Mouse (Mus musculus) limb, embryonic 12.5 days (tissue): ENCODE results near the gene Tmem18. TPM values are rescaled to one million over a fixed set of nuclear protein-coding genes. Genes with fewer than 3 reads are reported as not detected.

Experiments used
- ATAC-seq: fragments of 200-750 bp; cut with Nextera tagmentation; 2 replicates; pipeline ENCODE4 v1.8.0; 2017; ENCODE audit warnings: low read depth, moderate TSS enrichment; ENCODE audit not compliant: insufficient number of reproducible peaks, insufficient read depth, low FRiP score, low TSS enrichment
- H3K27ac ChIP-seq: fragments of 300-500 bp; sonication (generic); 2 replicates; pipeline ENCODE4 v1.5.1; 2016; ENCODE audit warnings: mild to moderate bottlenecking, moderate library complexity
- H3K27me3 ChIP-seq: fragments of 300-500 bp; sonication (generic); 2 replicates; pipeline ENCODE4 v1.6.1; 2016; ENCODE audit warnings: mild to moderate bottlenecking, moderate library complexity
- H3K36me3 ChIP-seq: fragments of 300-500 bp; sonication (generic); 2 replicates; pipeline ENCODE4 v1.6.1; 2016; ENCODE audit warnings: mild to moderate bottlenecking, moderate library complexity
- H3K4me1 ChIP-seq: fragments of 300-500 bp; sonication (generic); replicated peaks from 2 replicates; pipeline ENCODE4 v1.6.1; 2016
- H3K4me2 ChIP-seq: fragments of 300-500 bp; sonication (generic); 2 replicates; pipeline ENCODE4 v1.6.1; 2016; ENCODE audit warnings: mild to moderate bottlenecking, moderate library complexity
- H3K4me3 ChIP-seq: fragments of 300-500 bp; sonication (generic); replicated peaks from 2 replicates; pipeline ENCODE4 v1.5.1; 2016; ENCODE audit warnings: mild to moderate bottlenecking
- H3K9ac ChIP-seq: fragments of 300-500 bp; sonication (generic); replicated peaks from 2 replicates; pipeline ENCODE4 v1.6.1; 2016; ENCODE audit warnings: mild to moderate bottlenecking, moderate library complexity
- H3K9me3 ChIP-seq: fragments of 300-500 bp; sonication (generic); 2 replicates; pipeline ENCODE4 v1.6.1; 2016; ENCODE audit warnings: mild to moderate bottlenecking, moderate library complexity
- WGBS: fragments of 180-500 bp; shearing (Covaris S2); methylation state at CpG from one replicate; pipeline ENCODE4 v1.1.7; 2016; 5-methylcytosine and 5-hydroxymethylcytosine counted together
- polyA plus RNA-seq: library from polyadenylated mRNA; unstranded; fragments of >200 nt; fragmentation: Nextera tagmentation; extraction: Ambion mirVana; gene quantifications from 2 replicates; pipeline ENCODE4 v1.2.1, GENCODE M21; 2016

Tmem18 gene
- polyA plus RNA-seq, 1 experiment from 2014 or later: 29.3 TPM

- WGBS: 61% methylated on average over 3 of the region's 3 CpGs
- H3K27me3 ChIP-seq: no peaks in the 10 kb centered on the region; the same call in 1 of the 2 replicates
- H3K9me3 ChIP-seq: no peaks in the 10 kb centered on the region
- H3K4me3 ChIP-seq: no peak overlapping the region
- no peak overlapping the region for H3K27ac ChIP-seq
- H3K9ac ChIP-seq: no peak overlapping the region
- H3K4me2 ChIP-seq: no peak overlapping the region
- peaks cover 19% of the 10 kb centered on the region for H3K4me1 ChIP-seq
- ATAC-seq: no peak
- no peaks in the 10 kb centered on the region for H3K36me3 ChIP-seq
Observed at GRCm38 (mm10) chr12:30598955-30599354, 14.7 kb downstream of the Tmem18 start.

- Histone ChIP-seq H3K27ac (no peak overlapping the region), H3K4me2 (no peak overlapping the region), H3K27me3 (no peaks in the 10 kb centered on the region; the same call in 1 of the 2 replicates), H3K9ac (no peak overlapping the region), H3K9me3 (no peaks in the 10 kb centered on the region), H3K4me1 (peaks cover 25% of the 10 kb centered on the region), H3K36me3 (no peaks in the 10 kb centered on the region), H3K4me3 (no peak overlapping the region)
- no peak for ATAC-seq
- 78% methylated on average over 2 of the region's 2 CpGs for WGBS
Observed at GRCm38 (mm10) chr12:30599474-30599873, 15.2 kb downstream of the Tmem18 start.

GRCm38 (mm10) chr12:30599997-30600396, 15.8 kb downstream of the Tmem18 start:
- Histone ChIP-seq H3K9ac (no peak overlapping the region), H3K36me3 (no peaks in the 10 kb centered on the region), H3K4me2 (no peak overlapping the region), H3K27ac (no peak overlapping the region), H3K4me1 (peaks cover 29% of the 10 kb centered on the region), H3K4me3 (no peak overlapping the region), H3K27me3 (no peaks in the 10 kb centered on the region; the same call in 1 of the 2 replicates), H3K9me3 (no peaks in the 10 kb centered on the region)
- no peak for ATAC-seq
- 88% methylated on average over 2 of the region's 2 CpGs for WGBS

- H3K4me2 ChIP-seq: peak overlapping the region; percentile 31
- no peaks in the 10 kb centered on the region for H3K36me3 ChIP-seq
- peaks cover 33% of the 10 kb centered on the region for H3K4me1 ChIP-seq
- WGBS: 20% methylated on average over 9 of the region's 9 CpGs
- H3K9ac ChIP-seq: no peak overlapping the region
- no peak overlapping the region for H3K4me3 ChIP-seq
- peak overlapping the region; percentile 50; the same call in 1 of the 2 replicates for H3K27ac ChIP-seq
- H3K9me3 ChIP-seq: no peaks in the 10 kb centered on the region
- H3K27me3 ChIP-seq: no peaks in the 10 kb centered on the region; the same call in 1 of the 2 replicates
- ATAC-seq: no peak
Observed at GRCm38 (mm10) chr12:30604012-30604411, 19.8 kb downstream of the Tmem18 start.

- H3K4me2 ChIP-seq: no peak overlapping the region
- no peak overlapping the region for H3K9ac ChIP-seq
- no peak for ATAC-seq
- H3K27ac ChIP-seq: no peak overlapping the region
- no peaks in the 10 kb centered on the region for H3K36me3 ChIP-seq
- H3K9me3 ChIP-seq: no peaks in the 10 kb centered on the region
- H3K4me3 ChIP-seq: no peak overlapping the region
- WGBS: 62% methylated on average over 6 of the region's 6 CpGs
- peaks cover 33% of the 10 kb centered on the region for H3K4me1 ChIP-seq
- no peaks in the 10 kb centered on the region; the same call in 1 of the 2 replicates for H3K27me3 ChIP-seq
Observed at GRCm38 (mm10) chr12:30604876-30605275, 20.6 kb downstream of the Tmem18 start.

GRCm38 (mm10) chr12:30605941-30606340, 21.7 kb downstream of the Tmem18 start:
- Histone ChIP-seq H3K36me3 (no peaks in the 10 kb centered on the region), H3K9ac (no peak overlapping the region), H3K4me1 (peaks cover 33% of the 10 kb centered on the region), H3K27me3 (no peaks in the 10 kb centered on the region; the same call in 1 of the 2 replicates), H3K9me3 (no peaks in the 10 kb centered on the region), H3K27ac (no peak overlapping the region), H3K4me3 (no peak overlapping the region), H3K4me2 (no peak overlapping the region)
- 84% methylated on average over 6 of the region's 6 CpGs for WGBS
- ATAC-seq: no peak

- peaks cover 31% of the 10 kb centered on the region for H3K4me1 ChIP-seq
- no peak for ATAC-seq
- 88% methylated on average over 8 of the region's 8 CpGs for WGBS
Observed at GRCm38 (mm10) chr12:30606743-30607142, 22.5 kb downstream of the Tmem18 start.

GRCm38 (mm10) chr12:30618425-30618824, 34.2 kb downstream of the Tmem18 start:
- no peaks in the 10 kb centered on the region for H3K27me3 ChIP-seq
- 15% methylated on average over 8 of the region's 8 CpGs for WGBS
- no peak overlapping the region for H3K4me3 ChIP-seq
- H3K4me1 ChIP-seq: peaks cover 10% of the 10 kb centered on the region
- H3K9me3 ChIP-seq: no peaks in the 10 kb centered on the region
- peak; percentile 31; the same call in 1 of the 2 replicates for ATAC-seq
- no peak overlapping the region for H3K27ac ChIP-seq
- H3K4me2 ChIP-seq: peak overlapping the region; percentile 24; the same call in 1 of the 2 replicates
- H3K36me3 ChIP-seq: no peaks in the 10 kb centered on the region
- no peak overlapping the region for H3K9ac ChIP-seq

More at GRCm38 (mm10) chr12:30606743-30607142, 22.5 kb downstream of the Tmem18 start:
- no peak overlapping the region for H3K4me3 ChIP-seq
- H3K4me2 ChIP-seq: no peak overlapping the region
- H3K27ac ChIP-seq: no peak overlapping the region
- H3K9ac ChIP-seq: no peak overlapping the region
- no peaks in the 10 kb centered on the region for H3K36me3 ChIP-seq
- no peaks in the 10 kb centered on the region; the same call in 1 of the 2 replicates for H3K27me3 ChIP-seq
- no peaks in the 10 kb centered on the region for H3K9me3 ChIP-seq

- WGBS: 41% methylated on average over 5 of the region's 5 CpGs
- no peaks in the 10 kb centered on the region for H3K27me3 ChIP-seq
- no peak overlapping the region for H3K9ac ChIP-seq
- H3K9me3 ChIP-seq: no peaks in the 10 kb centered on the region
- H3K36me3 ChIP-seq: no peaks in the 10 kb centered on the region
- H3K4me3 ChIP-seq: no peak overlapping the region
- H3K27ac ChIP-seq: no peak overlapping the region
- no peak overlapping the region for H3K4me2 ChIP-seq
- ATAC-seq: no peak
- H3K4me1 ChIP-seq: peaks cover 10% of the 10 kb centered on the region
Observed at GRCm38 (mm10) chr12:30628466-30628865, 44.2 kb downstream of the Tmem18 start.

- no peak overlapping the region for H3K4me2 ChIP-seq
- H3K9ac ChIP-seq: no peak overlapping the region
- no peak overlapping the region for H3K4me3 ChIP-seq
- ATAC-seq: no peak
- H3K36me3 ChIP-seq: no peaks in the 10 kb centered on the region
- H3K9me3 ChIP-seq: no peaks in the 10 kb centered on the region
- H3K27me3 ChIP-seq: no peaks in the 10 kb centered on the region
- no peak overlapping the region for H3K27ac ChIP-seq
- H3K4me1 ChIP-seq: no peaks in the 10 kb centered on the region
Observed at GRCm38 (mm10) chr12:30634534-30634933, 50.3 kb downstream of the Tmem18 start.
